ENCODE assay signal across 8 mouse cellular contexts in genomic region chr2:72117138-72118011, GRCm38 (mm10).
DNase-seq lines count a peak whose midpoint lies in the region; ATAC-seq and TF ChIP-seq lines count a peak whose summit lies in the region.

No protein-coding gene starts in this region.

- DNase-seq in left cerebral cortex, adult 2 months (ENCODE audit: extremely low spot score in 1 of 2, low spot score in 2 of 2): no peak
- DNase-seq in left cerebral cortex, postnatal 4 days: no peak
- peak; percentile 71 for DNase-seq in adrenal gland, postnatal 25 days
- DNase-seq in heart, postnatal 36 days: peak; percentile 65 to 72
- DNase-seq in cerebellum, adult 9-10 months: no peak
- DNase-seq in layer of hippocampus, postnatal 36 days: no peak

- 71% methylated on average over 15 of the region's 15 CpGs for WGBS in midbrain, embryonic 13.5 days

- no peak for ATAC-seq in midbrain, embryonic 13.5 days

- no peak overlapping the region for H3K4me3 ChIP-seq in left cerebral cortex, adult 2 months
- H3K4me3 ChIP-seq in megakaryocyte, embryonic 14.5 days (replicated peaks): peak overlapping the region; percentile 83
- no peak overlapping the region for H3K4me3 ChIP-seq in midbrain, embryonic 13.5 days (replicated peaks)

- no peaks in the 10 kb centered on the region for H3K9me3 ChIP-seq in megakaryocyte, embryonic 14.5 days
- H3K9me3 ChIP-seq in midbrain, embryonic 13.5 days: no peaks in the 10 kb centered on the region

- intact Hi-C loops in left cerebral cortex, adult 2 months (cut with DNase I): no loop called here
- intact Hi-C loops in left cerebral cortex, postnatal 4 days (cut with DNase I): no loop called here
- intact Hi-C loops in heart, postnatal 36 days (cut with DNase I): loop anchor here (2.0 kb wide), 2 partner anchors 31 to 63 kb away; no protein-coding TSS in a partner anchor

- H3K27ac ChIP-seq in left cerebral cortex, adult 2 months: peak overlapping the region; percentile 44; the same call in 1 of the 2 replicates
- no peak overlapping the region; the same call in 1 of the 2 replicates for H3K27ac ChIP-seq in midbrain, embryonic 13.5 days

- H3K9ac ChIP-seq in midbrain, embryonic 13.5 days (replicated peaks): no peak overlapping the region

- H3K4me1 ChIP-seq in megakaryocyte, embryonic 14.5 days: peaks cover 39% of the 10 kb centered on the region
- peaks cover 8% of the 10 kb centered on the region; the same call in 1 of the 2 replicates for H3K4me1 ChIP-seq in midbrain, embryonic 13.5 days (replicated peaks)

- H3K36me3 ChIP-seq in megakaryocyte, embryonic 14.5 days (replicated peaks; ENCODE audit: low read length): no peaks in the 10 kb centered on the region
- H3K36me3 ChIP-seq in midbrain, embryonic 13.5 days: no peaks in the 10 kb centered on the region

- no peak overlapping the region for H3K4me2 ChIP-seq in midbrain, embryonic 13.5 days (replicated peaks)

- no peak for TF ChIP-seq CTCF in left cerebral cortex, adult 2 months (IDR thresholded peaks at IDR 0.05)

- H3K27me3 ChIP-seq in megakaryocyte, embryonic 14.5 days (replicated peaks): peaks cover 2% of the 10 kb centered on the region
- H3K27me3 ChIP-seq in midbrain, embryonic 13.5 days: no peaks in the 10 kb centered on the region

Comparison
In these comparisons a context has a peak if more than half of its experiments do, and no peak if none do; other contexts are left out.
1. DNase-seq: peak in adrenal gland, postnatal 25 days (single experiment) and heart, postnatal 36 days (2 of 2); none in left cerebral cortex, adult 2 months (0 of 2), left cerebral cortex, postnatal 4 days (single experiment), cerebellum, adult 9-10 months (single experiment) and layer of hippocampus, postnatal 36 days (0 of 2).